Mouse (Mus musculus) right cerebral cortex, adult 18-20 months (tissue): ENCODE measurements around the gene Tle3.

Experiments used
- DNase-seq: peaks from one replicate; pipeline ENCODE4 v3.0.0; 2022; ENCODE audit warnings: mixed read lengths

Gene Tle3

DNA sequence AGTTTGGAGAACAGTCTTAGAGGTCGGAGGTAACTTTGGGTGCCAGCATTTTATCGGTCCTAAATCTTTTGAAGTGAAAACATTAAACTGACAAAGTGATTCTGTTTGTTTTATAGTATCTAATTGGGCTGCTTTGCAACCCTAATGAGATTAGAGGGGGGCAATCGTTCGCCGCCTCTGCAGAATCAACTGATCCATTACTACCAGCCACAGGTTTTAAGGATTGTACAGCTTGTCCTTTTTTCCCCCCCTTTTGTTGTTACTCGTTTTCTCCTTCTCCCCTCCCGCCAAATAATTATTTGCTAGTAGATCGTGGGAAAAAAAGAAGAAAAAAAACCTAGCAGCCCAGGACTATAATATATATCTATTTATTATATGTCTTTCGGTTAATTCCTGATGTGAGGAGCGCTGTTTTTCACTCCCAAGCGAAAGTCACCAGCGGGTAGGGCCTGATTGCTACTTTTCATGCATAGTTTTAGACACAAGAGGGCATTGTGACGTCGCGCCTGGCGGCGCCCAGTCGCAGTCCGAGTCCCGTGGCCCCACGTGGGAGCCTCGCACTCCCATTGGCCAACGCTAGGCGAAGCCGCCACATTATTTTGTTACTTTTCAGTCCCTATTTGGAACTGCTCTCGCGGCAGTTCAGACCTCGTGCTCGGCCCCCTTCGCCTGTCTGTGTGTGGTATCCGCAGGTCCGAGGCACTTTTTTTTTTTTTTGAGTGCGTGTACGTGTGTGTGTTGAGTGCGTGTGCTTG lies at the start of gene Tle3:
Gene Tle3, plus strand, starts transcription at position 612 of the 755 bp plus-strand sequence.
- DNase-seq = peak; percentile 99

DNA sequence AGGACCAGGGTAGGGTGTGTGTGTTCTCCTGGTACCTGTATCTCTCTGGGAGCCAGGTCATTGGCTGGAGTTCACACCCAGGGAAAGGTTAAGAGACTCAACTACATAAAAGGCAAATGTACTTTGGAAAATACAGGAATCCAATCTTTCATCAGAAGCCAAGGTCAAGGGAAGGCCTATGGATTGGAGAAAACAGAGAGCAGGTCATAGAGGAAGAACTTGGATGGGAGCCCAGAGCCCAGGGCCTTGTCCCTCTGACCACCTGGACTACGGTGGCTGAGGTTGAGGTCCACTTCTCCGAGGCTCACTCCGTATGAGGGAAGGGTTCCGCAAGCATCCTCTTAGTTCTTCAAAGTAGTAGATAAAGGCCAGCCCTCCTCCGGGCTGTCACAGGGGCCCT lies 48.9 kb upstream of the Tle3 start:
- DNase-seq = no peak

DNA sequence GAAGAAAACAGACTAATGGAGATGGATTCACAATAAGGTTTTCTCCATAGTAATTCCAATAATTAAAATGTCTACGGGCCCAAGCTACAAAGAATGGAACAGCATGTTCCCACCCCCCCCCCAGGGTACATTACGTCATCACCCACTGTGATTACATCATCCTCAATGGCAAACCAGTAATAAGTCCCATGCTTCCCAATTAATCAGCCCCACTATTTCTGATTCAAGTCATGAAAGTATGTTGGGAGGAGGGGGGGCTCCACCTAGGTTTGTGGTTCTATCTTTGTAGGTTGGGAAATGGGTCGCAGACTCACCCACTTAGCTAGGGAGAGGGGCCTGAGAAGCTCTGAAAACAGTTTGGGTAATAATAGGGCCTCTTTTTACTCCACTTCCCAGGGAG lies 48.3 kb upstream of the Tle3 start:
- DNase-seq = no peak

DNA sequence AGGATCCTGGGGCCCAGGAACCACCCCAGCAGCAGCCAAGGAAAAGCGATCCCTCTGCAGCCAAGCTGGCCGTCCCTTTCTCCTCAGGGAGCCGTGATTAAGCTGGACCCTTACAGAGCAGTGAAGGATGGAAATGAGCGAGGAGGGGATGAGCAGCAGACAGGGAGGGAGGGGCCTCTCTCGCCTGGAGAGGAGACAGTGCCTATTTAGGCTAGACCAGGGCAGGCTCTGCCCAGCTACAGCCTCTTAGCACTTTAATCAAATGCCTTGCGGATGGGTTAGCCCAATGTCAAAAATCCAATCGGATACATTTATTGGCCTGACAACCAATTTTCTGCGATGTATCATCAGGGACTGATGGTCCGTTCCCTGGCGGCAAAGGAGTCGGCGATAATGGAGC lies 47.8 kb upstream of the Tle3 start:
- no peak for DNase-seq

DNA sequence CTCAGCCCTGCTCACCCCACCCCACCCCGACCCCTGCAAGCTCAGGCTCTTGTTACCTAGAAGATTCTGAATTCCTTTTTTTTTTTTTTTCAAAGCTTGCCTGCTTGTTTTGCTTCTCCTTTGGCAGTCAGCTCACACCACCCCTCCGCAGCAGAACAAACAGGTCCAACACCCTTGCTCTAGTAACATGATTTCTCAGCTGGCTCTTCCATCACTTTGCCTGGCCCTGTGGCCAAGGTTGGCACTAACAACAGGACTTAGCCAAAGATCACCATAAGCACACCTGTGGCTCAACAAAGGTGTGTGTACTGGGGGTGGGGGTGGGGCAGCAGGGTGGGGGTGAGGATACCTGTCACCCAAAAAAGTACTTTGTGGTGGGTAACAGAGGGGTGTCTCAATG lies 47.2 kb upstream of the Tle3 start:
- no peak for DNase-seq

DNA sequence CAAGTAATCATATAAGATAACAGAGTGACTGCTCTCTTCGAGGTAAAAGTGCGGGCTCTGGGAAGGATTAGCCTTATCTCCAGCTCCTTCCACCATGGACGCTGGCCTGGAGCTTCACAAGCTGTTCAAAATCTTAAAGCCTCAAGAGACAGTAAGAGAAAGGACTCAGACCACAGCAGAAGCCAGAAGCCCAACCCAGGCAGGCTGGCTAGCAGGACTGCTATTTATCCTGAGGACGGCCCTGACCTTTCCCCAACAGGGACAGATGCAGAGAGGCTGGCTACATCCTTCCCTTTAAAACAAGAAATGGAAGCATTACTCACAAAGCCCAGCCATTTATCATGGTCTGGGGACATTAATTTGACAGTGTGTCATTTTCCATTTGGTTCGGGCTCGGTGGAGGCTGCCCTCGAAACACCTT lies 46.2 kb upstream of the Tle3 start:
- DNase-seq = no peak

DNA sequence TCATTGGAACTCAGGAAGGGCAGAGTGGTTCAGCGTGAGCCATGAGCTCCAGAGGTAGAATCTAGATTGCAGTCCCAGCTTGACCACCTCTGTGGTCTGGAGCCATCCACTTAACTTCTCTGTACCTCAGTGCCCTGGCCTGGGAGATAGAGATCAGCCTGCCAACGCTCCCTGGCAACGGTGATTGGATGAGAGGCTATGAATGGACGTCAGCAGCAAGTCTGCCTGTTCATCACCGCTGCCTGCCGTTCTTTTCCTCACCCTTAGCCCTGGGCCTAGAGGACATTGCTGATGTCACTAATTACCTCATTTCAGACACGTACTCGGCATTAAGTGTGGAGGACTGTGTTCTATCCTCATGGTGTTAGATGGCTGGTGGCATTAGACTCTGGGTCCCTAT lies 45.2 kb upstream of the Tle3 start:
- DNase-seq = no peak

DNA sequence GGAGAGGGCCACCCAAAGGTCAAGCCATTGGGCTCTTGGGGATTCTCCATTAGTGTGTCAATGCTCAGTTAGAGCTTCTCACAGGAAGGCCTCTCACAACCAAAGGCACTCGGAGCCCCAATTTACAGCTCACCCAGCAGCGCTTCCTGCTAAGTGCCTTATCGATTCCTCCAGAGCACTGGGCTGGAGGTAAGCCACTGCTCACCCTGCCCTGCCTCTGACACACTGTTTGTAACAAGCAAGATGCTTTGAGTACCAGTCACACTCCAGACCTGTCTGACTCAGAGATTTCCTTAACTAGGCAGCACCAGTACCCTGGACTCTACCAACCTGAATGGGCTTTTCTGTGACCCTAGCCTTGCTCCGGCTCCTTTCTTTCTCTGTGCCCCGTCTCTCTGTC lies 44.0 kb upstream of the Tle3 start:
- no peak for DNase-seq

DNA sequence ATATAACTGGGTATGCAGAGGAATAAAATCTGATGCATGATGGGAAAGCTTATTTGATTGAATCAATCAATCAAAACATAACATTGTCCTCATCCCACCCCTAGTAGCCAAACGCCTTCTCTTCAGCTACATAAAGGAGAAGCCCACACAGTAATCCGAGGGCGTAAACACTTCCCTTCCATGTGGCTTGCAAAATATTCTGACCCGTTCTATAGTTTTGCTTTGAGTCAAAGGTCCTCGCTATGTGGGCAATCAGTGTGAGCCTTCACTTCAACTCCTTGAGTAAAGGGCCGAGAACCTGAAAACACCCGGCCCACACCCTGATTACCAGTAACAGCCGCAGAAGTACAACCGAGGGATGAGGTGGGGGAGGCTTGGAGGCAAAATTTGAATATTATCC lies 41.4 kb upstream of the Tle3 start:
- no peak for DNase-seq

DNA sequence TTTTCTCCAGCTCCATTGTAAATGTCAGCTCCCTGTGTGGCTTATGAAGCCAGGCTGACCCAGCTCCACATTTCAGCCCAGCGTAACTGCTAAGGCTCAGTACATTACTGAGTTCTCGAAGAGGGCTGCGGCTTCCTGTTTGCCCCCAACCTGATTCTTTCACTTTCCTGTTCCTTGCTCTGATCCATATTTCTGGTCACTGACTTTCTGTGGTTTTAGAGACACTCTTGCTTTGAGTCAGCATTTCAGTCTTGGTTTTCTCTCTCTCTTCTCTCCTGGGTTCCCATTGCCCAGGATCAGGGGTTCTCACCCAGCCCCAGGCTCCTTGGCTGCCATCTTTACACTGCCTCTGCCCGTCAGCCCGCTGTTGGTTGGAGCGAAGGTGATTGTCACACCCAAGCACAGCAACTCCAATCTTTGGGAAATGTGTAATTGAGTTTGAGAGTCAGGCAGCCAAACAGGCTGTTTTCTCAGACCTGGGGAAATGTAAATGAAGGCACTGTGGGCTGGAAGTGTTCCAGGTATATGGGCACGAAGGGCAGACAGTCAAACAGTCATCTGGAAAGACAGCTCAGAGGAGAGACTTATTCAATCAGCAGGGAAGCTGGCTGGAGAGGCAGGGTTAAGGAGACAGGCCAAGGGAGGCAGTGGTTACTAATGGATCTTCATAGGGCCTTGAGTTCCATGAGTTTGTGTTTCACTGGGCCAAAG lies 39.8 kb upstream of the Tle3 start:
- no peak for DNase-seq

DNA sequence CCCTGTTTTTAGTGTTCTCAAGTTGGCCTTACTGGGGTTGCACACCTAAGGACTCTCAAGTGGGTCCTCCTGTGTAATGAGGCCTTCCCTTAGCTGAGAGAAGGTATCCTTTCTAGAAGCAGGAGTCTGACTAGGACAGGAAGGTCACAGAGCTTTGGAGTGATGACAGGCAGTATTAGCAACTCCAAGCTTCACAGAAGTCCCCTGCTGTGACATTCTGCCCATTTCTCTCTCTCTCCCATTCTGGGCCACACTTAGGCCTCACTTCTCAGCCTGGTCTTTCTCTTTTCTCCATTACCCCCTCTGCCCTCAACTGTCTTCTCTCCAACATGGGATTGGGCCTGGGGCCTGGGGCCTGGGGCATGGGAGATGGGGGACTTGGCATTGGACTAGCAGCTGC lies 36.0 kb upstream of the Tle3 start:
- no peak for DNase-seq

DNA sequence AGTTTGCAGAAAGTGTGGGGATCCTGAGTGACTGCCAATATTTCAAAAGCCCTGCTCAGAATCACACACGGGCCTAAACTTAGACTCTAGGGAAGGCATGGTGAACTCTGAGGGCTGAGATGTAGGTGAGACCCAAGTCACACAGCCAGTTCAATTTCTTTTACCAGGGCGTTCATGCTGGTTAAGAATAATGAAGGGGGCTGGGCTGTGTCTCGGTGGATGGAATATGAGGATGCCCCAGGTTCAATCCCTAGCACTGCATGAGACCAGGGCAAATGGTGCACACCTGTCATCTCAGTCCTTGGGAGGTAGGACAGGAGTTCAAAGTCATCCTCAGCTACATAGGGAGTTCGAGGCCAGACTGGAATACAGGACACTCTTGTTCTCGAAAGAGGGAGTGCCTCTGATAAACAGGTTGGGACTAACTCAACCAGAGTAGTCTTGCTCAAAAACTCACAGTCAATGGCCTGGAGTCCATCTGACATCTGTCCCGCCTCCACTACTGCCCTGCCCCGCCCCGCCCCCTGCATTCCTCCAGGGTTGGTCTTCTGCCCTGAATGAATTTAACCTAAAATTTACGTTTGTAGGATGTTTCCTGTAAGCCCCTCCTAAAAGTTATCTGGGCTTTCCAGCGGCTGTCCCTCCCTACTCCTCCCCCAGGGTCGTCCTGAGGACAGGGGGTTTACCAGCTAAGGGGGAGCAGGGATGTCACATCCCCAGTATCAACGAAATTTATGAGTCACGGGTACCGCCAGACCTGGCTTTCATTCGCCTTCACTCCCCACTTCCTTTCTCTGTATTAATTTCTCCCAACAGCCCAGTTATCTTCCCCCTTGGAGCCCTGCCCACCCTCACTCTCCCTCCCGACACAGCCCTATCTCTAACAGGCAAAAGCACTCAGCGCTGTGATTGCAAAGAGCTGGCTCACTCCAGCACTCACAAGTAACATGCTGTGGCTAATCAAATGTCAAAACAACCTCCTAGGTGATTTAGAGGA lies 35.3 kb upstream of the Tle3 start:
- no peak for DNase-seq

DNA sequence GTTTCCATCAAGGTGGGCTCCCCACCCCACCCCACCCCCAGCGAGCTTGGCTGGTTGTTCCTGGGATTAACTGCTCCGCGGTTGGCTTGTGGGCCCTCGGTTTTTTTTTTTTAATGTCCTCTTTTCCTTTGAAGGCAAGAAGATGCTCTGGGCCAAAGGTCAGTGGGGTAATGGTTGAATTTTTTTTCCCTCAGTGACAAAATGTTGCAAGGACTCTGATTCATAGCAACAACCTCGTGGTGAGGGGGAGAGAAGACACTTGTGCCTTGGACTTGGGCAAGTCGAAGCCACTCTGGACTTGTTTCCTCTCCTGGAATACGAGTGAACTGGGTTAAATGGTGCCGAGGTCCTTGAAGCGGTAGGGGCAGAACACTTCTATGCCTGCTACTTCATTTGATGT lies 34.5 kb upstream of the Tle3 start:
- DNase-seq = no peak

DNA sequence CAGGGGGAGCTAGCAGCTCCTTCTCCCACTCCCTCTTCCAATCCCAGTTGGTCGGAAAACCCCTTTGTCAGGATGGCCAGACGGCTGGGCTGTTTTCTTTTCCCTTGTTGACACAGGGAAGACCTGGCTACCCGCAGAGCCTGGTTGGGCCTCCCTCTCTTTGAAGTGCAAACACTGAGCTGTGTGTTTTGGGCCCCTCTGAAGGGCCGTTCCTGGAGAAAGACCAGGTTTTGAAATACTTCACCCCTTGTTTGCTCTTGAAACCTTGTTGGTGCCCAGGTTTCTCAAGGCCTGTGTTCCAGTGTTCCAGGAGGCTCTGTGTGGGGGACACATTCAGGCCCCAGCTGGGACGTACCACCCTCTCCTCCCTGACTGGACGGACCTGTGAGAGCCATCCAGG lies 32.9 kb upstream of the Tle3 start:
- no peak for DNase-seq

DNA sequence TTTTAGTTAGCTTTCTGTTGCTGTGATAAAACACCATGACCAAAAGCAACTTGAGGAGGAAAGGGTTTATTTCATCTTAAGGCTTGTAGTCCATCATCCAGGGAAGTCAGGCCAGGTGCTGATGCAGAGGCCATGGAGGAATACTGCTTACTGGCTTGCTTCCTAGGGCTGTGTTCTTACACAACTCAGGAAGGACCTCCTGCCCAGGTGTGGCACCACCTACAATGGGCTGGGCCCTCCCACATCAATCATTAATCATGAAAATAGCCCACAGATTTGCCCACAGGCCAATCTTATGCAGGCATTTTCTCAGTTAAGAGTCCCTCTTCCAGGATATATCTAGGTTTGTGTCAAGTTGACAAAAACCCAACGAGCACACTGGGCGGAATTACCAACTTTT lies 31.8 kb upstream of the Tle3 start:
- DNase-seq = no peak

DNA sequence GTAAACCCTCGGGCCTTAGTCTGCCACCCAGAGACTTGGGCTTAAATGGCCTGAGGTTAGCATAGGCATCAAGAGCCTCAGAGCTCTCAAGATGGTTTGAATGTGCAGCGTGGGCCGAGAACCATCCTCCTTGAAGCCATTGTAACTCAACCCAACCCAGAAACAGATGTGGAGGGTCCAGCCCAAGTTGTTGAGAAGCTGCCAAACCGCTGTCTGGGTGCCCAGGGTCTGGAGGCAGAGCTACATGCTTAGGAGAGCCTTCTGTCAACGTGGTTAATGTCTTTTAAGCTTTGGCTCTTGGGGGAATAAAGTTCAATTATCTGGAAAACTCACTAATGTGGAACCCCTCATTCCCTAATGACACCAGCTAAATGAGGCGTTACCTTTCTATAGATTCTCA lies 29.9 kb upstream of the Tle3 start:
- no peak for DNase-seq

DNA sequence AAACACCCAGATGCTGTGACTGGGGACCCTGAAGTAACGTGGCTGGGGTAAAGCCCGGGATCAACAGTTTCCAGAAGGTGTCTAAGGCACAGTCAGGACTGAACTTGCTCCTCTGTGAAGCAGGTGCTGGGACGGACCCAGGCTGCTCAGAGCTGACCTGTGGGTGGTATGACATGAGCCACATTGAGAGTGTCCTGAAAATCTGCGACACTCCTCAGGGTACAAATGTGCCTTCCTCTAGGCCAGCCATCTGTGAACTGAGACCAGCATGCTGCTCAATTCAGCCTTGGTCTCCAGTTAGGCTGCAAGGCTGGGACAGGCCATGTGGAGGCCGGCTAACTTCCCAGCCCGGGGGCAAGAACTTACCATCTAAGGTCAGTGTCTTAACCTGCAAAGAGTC lies 27.5 kb upstream of the Tle3 start:
- no peak for DNase-seq

DNA sequence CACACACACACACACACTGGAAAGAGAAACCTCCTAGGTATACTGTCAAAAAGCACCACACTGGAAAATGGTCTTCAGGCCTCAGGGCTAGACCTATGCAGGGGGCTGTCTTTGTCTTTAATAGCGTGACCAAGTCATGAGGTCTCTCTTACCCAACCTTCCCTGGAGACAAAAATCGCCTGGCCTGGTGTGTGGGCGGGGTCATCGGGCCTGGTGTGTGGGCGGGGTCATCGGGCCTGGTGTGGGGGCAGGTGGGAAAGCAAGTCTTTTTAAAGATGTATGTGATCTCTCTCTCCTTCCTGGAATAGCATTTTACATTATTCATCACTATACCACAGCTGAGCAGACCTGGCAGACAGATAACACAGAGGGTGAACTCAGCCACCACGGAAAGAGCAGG lies 25.2 kb upstream of the Tle3 start:
- no peak for DNase-seq

DNA sequence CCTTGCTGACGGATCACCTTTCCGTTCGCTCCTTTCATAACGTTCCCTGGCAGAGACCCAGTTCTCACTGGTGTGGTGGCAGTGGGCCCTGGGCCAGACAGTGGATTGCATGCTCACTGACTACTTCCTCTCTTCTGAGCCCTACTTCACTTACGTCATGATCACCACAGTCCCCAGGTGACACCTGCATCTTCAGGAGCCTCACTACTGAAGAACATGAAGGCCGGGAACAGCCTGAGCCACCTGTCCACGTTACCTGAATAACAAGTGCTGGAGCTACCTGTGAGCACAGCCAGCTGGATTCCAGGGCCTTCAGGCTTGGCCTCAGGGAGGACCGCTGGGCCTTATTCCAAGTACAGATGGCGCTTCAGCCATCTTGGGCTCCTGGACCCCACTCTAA lies 24.1 kb upstream of the Tle3 start:
- no peak for DNase-seq

DNA sequence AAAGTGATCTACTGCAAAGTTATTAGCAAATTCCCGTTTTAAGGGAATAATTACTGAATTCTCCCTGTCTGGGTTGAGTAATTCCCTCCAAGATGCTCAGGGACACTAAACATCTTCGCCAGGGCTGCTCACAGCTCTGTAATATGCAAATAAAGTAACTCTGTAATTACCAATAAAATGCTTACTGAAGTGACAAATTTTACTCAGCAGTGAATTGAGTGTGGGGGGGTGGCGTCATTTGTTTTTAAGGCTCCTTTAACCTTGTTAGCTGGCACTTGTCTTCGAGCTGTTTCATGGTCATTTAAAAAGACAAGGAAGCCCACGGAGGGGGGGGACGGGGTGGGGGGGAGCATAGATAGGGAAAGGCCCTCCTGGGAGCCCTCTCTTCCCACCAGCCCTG lies 23.6 kb upstream of the Tle3 start:
- DNase-seq = no peak

DNA sequence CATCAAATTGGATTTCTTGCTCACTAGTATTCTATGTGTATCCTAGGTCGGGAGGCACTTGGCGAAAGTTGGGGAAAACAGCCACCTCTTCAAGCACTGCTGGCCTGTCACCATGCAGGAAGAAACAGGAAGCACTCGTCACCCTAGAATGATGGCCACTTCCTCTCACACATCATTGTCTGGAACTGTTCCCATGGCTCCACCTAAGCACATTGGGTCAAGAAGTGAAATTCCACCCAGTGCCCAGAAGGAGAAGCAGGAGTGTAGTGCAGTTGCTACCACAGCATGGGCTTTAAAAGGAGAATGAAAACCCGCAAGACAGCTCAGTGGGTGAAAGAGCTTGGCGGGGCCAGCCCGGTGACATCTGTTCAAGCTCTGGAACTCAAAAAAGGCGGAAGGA lies 22.5 kb upstream of the Tle3 start:
- DNase-seq = no peak

DNA sequence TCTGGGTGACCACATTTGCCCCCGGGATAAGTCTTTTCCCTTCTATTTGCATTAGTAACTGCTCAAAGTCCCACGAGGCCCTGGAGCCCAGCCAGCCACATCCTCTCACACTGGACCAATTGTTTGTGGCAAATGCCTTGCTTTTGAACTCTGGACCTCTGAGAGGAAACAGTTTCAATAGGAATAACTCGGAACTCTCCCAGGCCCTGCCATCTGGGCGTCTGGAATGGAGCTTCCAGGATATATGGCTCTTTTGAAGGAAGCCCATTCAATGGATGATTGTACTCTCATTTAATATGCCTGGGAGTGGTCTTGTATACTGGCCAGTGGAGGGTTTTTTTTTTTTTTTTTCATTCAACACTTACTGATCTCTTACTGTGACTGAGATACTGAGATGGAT lies 21.0 kb upstream of the Tle3 start:
- DNase-seq = no peak

DNA sequence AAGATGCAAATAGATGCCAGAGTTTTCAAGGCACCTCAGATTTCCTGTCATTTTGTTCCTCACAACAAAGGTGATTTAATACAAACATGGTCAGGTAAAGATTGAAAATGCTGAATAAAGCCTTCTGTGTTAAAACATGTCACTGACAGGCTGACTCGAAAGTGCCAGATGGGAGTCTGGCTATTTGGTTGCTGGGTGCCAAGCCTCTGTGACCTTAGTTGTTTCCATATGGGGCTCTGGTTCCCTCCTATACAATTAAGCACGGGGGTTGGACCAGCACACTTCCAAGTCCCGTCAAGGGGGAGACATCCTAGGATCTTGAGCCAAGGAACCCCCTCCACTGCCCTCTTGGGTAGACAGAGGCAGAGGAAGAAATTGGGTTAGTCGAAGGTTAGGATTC lies 13.2 kb upstream of the Tle3 start:
- no peak for DNase-seq

DNA sequence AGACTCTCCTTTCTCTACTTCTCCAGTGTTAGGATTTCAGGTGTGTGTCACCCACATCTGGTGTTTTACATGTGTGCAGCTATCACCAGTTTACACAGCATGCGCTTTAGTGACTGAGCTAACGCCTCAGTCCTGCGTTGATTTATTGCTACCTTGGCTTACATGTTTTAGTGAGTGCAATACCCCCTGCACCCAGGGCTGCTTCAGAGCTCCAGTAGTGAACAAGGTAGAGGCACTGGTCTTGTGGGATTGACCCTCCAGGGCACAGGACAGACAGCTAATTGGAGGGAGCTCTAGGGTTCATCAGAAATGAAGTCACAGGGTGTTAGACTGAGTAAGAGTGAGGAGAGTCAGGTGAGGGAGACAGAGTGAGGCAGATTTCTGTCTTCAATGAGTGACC lies 12.4 kb upstream of the Tle3 start:
- no peak for DNase-seq
